In the genomic region with DNA sequence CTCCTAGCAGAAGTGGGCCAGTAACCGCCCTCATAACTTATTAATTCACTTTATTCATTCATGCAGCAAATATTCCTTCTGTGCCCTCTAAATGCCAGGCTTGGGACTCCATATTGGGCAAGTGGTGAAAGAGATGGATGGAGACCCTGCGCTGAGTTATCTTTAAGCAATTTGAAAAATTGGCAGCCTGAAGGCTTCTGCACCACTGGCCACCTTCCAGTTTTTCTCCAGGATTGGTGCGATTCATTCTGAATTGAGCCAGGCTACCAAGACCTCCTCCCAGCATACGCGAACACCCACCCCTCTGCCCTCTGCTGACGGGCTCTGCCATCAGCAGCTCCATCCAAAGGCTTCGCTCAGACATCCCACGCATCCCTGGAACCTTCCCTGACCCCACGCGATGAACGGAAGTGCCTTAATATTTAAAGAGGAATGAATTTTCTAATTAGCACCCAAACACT, we compare ENCODE assay signal across 14 mouse cellular contexts. TPM values are rescaled to one million over a fixed set of nuclear protein-coding genes. Genes with fewer than 3 reads are reported as not detected.
DNase-seq lines count a peak whose midpoint lies in the region; ATAC-seq and TF ChIP-seq lines count a peak whose summit lies in the region.
"Had no signal": no experiment of that assay in that cellular context is flagged by ENCODE, and none has a peak within 500 bp of the region (broad histone marks: within the 10 kb centered on the region; RNA-seq: fewer than 3 reads in every experiment).

No protein-coding gene starts in this region.

- 48% methylated on average over 11 of the region's 11 CpGs for WGBS in heart, adult 2 months
- 7% methylated on average over 11 of the region's 11 CpGs for WGBS in neural tube, embryonic 14.5 days
- 5% methylated on average over 11 of the region's 11 CpGs for WGBS in forebrain, embryonic 16.5 days
- WGBS in limb, embryonic 10.5 days: 17% methylated on average over 11 of the region's 11 CpGs

- H3K4me2 ChIP-seq in neural tube, embryonic 14.5 days (ENCODE audit: low read depth, low read length): no peak overlapping the region
- H3K4me2 ChIP-seq in forebrain, embryonic 16.5 days (ENCODE audit: low read length): no peak overlapping the region
- H3K4me2 ChIP-seq: liver, embryonic 13.5 days; neural tube, embryonic 12.5 days had no signal

- no peak for TF ChIP-seq EP300 in heart, adult 2 months (IDR thresholded peaks at IDR 0.05; ENCODE audit: insufficient read depth, low read depth, low read length)

- H3K36me3 ChIP-seq in heart, adult 2 months (ENCODE audit: control insufficient read depth, insufficient read depth, low read length): no peaks in the 10 kb centered on the region
- no peaks in the 10 kb centered on the region for H3K36me3 ChIP-seq in neural tube, embryonic 14.5 days (ENCODE audit: control insufficient read depth, insufficient read depth, low read length)
- H3K36me3 ChIP-seq in forebrain, embryonic 16.5 days (ENCODE audit: control insufficient read depth, insufficient read depth): no peaks in the 10 kb centered on the region
- no peaks in the 10 kb centered on the region for H3K36me3 ChIP-seq in limb, embryonic 10.5 days
- H3K36me3 ChIP-seq: liver, embryonic 13.5 days; neural tube, embryonic 12.5 days had no signal

- peaks cover 5% of the 10 kb centered on the region for H3K4me1 ChIP-seq in heart, adult 2 months (ENCODE audit: control insufficient read depth, insufficient read depth, low read length)
- H3K4me1 ChIP-seq in neural tube, embryonic 14.5 days (ENCODE audit: control insufficient read depth, insufficient read depth, low read length): peaks cover 19% of the 10 kb centered on the region
- H3K4me1 ChIP-seq in forebrain, embryonic 16.5 days (replicated peaks; ENCODE audit: control insufficient read depth, insufficient read depth, low read length): peaks cover 48% of the 10 kb centered on the region
- peaks cover 32% of the 10 kb centered on the region for H3K4me1 ChIP-seq in limb, embryonic 10.5 days

- TF ChIP-seq CTCF in heart, adult 2 months (IDR thresholded peaks at IDR 0.05): peak; percentile 7; the same call in 1 of the 2 replicates

- no peak overlapping the region for H3K9ac ChIP-seq in heart, adult 2 months (ENCODE audit: low read depth, low read length)
- H3K9ac ChIP-seq in neural tube, embryonic 14.5 days (replicated peaks; ENCODE audit: low read depth, low read length): no peak overlapping the region
- H3K9ac ChIP-seq in forebrain, embryonic 16.5 days (replicated peaks; ENCODE audit: low read depth, low read length): no peak overlapping the region
- H3K9ac ChIP-seq: liver, embryonic 13.5 days; neural tube, embryonic 12.5 days had no signal

- ATAC-seq in neural tube, embryonic 14.5 days (ENCODE audit: low read depth): peak; percentile 35; the same call in 1 of the 2 replicates
- peak; percentile 29; the same call in 1 of the 2 replicates for ATAC-seq in forebrain, embryonic 16.5 days
- no peak for ATAC-seq in activated CD4-positive, CD25-positive, alpha-beta regulatory T cell, adult 4 months

- H3K9me3 ChIP-seq in neural tube, embryonic 14.5 days (ENCODE audit: control insufficient read depth, low read length): no peaks in the 10 kb centered on the region
- H3K9me3 ChIP-seq in forebrain, embryonic 16.5 days (ENCODE audit: control insufficient read depth, low read length): no peaks in the 10 kb centered on the region
- no peaks in the 10 kb centered on the region for H3K9me3 ChIP-seq in limb, embryonic 10.5 days (replicated peaks)
- H3K9me3 ChIP-seq: liver, embryonic 13.5 days; neural tube, embryonic 12.5 days had no signal

- no peaks in the 10 kb centered on the region for H3K27me3 ChIP-seq in heart, adult 2 months (ENCODE audit: control insufficient read depth, insufficient read depth, low read length)
- no peaks in the 10 kb centered on the region for H3K27me3 ChIP-seq in neural tube, embryonic 14.5 days (ENCODE audit: control insufficient read depth, insufficient read depth, low read length)
- H3K27me3 ChIP-seq in forebrain, embryonic 16.5 days (replicated peaks; ENCODE audit: control insufficient read depth, insufficient read depth, low read length): no peaks in the 10 kb centered on the region
- peaks cover 24% of the 10 kb centered on the region for H3K27me3 ChIP-seq in limb, embryonic 10.5 days (ENCODE audit: low read depth, poor library complexity, severe bottlenecking)
- H3K27me3 ChIP-seq: neural tube, embryonic 12.5 days had no signal

- intact Hi-C loops in heart, adult 2 months (cut with DNase I): no loop called here

- TF ChIP-seq POLR2A in heart, adult 2 months (IDR thresholded peaks at IDR 0.05; ENCODE audit: insufficient read depth, low read depth, low read length): no peak

- no peaks in the 10 kb centered on the region for H3K79me2 ChIP-seq in heart, adult 2 months (replicated peaks; ENCODE audit: control insufficient read depth, insufficient read depth, low read length)

- no peak overlapping the region for H3K4me3 ChIP-seq in heart, adult 2 months
- no peak overlapping the region for H3K4me3 ChIP-seq in neural tube, embryonic 14.5 days (ENCODE audit: low read depth, low read length)
- no peak overlapping the region for H3K4me3 ChIP-seq in forebrain, embryonic 16.5 days (replicated peaks; ENCODE audit: low read length)
- no peak overlapping the region for H3K4me3 ChIP-seq in limb, embryonic 10.5 days
- H3K4me3 ChIP-seq: liver, embryonic 13.5 days; neural tube, embryonic 12.5 days had no signal

- H3K27ac ChIP-seq in heart, adult 2 months: no peak overlapping the region
- H3K27ac ChIP-seq in neural tube, embryonic 14.5 days (ENCODE audit: low read depth, low read length): no peak overlapping the region
- no peak overlapping the region for H3K27ac ChIP-seq in forebrain, embryonic 16.5 days (ENCODE audit: low read length)
- no peak overlapping the region for H3K27ac ChIP-seq in limb, embryonic 10.5 days
- H3K27ac ChIP-seq: liver, embryonic 13.5 days; neural tube, embryonic 12.5 days had no signal

- no peak for DNase-seq in heart, adult 2 months
- no peak for DNase-seq in heart, adult 9 months (ENCODE audit: low spot score in 2 of 2)
- no peak for DNase-seq in neural tube, embryonic 10.5 days (ENCODE audit: extremely low spot score, low spot score)
- no peak for DNase-seq in limb, embryonic 10.5 days (ENCODE audit: low spot score)
- no peak for DNase-seq in kidney, adult 9 months
- DNase-seq: cerebellum, adult 8-10 months; gastrocnemius, postnatal 14 days; liver, embryonic 13.5 days; thymus, postnatal 36 days had no signal

RNA-seq across cellular contexts. Expression of a gene that starts 10.4 kb away (rescaled TPM):
- 10 to 100 TPM; 15.4 to 21.0 TPM for total RNA-seq in heart, adult 2 months (2021)
- polyA plus RNA-seq in heart, adult 2 months (2012; rRNA removed): 15.9 and 18.7 TPM in 2 replicates
- 6.6 and 8.4 TPM in 2 replicates for polyA plus RNA-seq in neural tube, embryonic 14.5 days (2014; fragmentation: Nextera tagmentation; extraction: Ambion mirVana)
- polyA plus RNA-seq in forebrain, embryonic 16.5 days (2015; fragmentation: Nextera tagmentation; extraction: Ambion mirVana): 2.7 and 3.4 TPM in 2 replicates
- polyA plus RNA-seq in limb, embryonic 10.5 days (2016; fragmentation: Nextera tagmentation; extraction: Ambion mirVana): not detected in 2 replicates
- not detected for polyA plus RNA-seq in activated CD4-positive, CD25-positive, alpha-beta regulatory T cell, adult 4 months (2017; shearing (Covaris generic))

RNA-seq across cellular contexts. Expression of a gene that starts 27.9 kb away (rescaled TPM):
- total RNA-seq in heart, adult 2 months (2021): 1 to 10 TPM; 4.1 to 4.3 TPM
- 2.8 and 4.0 TPM in 2 replicates for polyA plus RNA-seq in heart, adult 2 months (2012; rRNA removed)
- polyA plus RNA-seq in neural tube, embryonic 14.5 days (2014; fragmentation: Nextera tagmentation; extraction: Ambion mirVana): 7.8 and 8.4 TPM in 2 replicates
- 13.3 and 13.4 TPM in 2 replicates for polyA plus RNA-seq in forebrain, embryonic 16.5 days (2015; fragmentation: Nextera tagmentation; extraction: Ambion mirVana)
- polyA plus RNA-seq in limb, embryonic 10.5 days (2016; fragmentation: Nextera tagmentation; extraction: Ambion mirVana): 0.84 and 0.92 TPM in 2 replicates
- 1 to 10 TPM; 2.0 TPM for polyA plus RNA-seq in activated CD4-positive, CD25-positive, alpha-beta regulatory T cell, adult 4 months (2017; shearing (Covaris generic))

RNA-seq across cellular contexts. Expression of a gene that starts 58.5 kb away (rescaled TPM):
- total RNA-seq in heart, adult 2 months (2021): not detected
- polyA plus RNA-seq in heart, adult 2 months (2012; rRNA removed): not detected in 2 replicates
- polyA plus RNA-seq in neural tube, embryonic 14.5 days (2014; fragmentation: Nextera tagmentation; extraction: Ambion mirVana): 0.74 and 0.76 TPM in 2 replicates
- polyA plus RNA-seq in forebrain, embryonic 16.5 days (2015; fragmentation: Nextera tagmentation; extraction: Ambion mirVana): 0.86 TPM in 1 of 2 replicates, not detected in the other
- not detected in 2 replicates for polyA plus RNA-seq in limb, embryonic 10.5 days (2016; fragmentation: Nextera tagmentation; extraction: Ambion mirVana)
- not detected for polyA plus RNA-seq in activated CD4-positive, CD25-positive, alpha-beta regulatory T cell, adult 4 months (2017; shearing (Covaris generic))
- total RNA-seq: gastrocnemius, postnatal 14 days had no signal
- polyA plus RNA-seq: liver, embryonic 13.5 days; small intestine, adult 2 months had no signal
